Mouse (Mus musculus) heart, adult 2 months (tissue): ENCODE measurements around the gene Plekhb1.

Source experiments
- CTCF ChIP-seq: fragments of 200-600 bp; IDR thresholded peaks from 2 replicates; pipeline ENCODE4 v1.8.1; 2022; ENCODE audit warnings: antibody characterized with exemption, mild to moderate bottlenecking, moderate library complexity
- POLR2A ChIP-seq: fragments of 200-500 bp; IDR thresholded peaks from 2 replicates; pipeline ENCODE4 v1.6.1; 2011; ENCODE audit warnings: mild to moderate bottlenecking, low read depth, low read length, control low read depth; ENCODE audit not compliant: insufficient read depth

GRCm38 (mm10) chr7:100658093-100658578, 4.1 kb downstream of the Plekhb1 start:
- TF ChIP-seq POLR2A = no peak
- TF ChIP-seq CTCF = no peak
